Mouse (Mus musculus) kidney, postnatal 0 days (tissue): ENCODE measurements around the gene Eml6. TPM values are rescaled to one million over a fixed set of nuclear protein-coding genes. Genes with fewer than 3 reads are reported as not detected.

ENCODE experiments used
- ATAC-seq: fragments of 200-750 bp; cut with Nextera tagmentation; replicated peaks from 2 replicates; pipeline ENCODE4 v1.8.0; 2017; ENCODE audit warnings: low read depth, moderate number of reproducible peaks, moderate TSS enrichment, moderate library complexity; ENCODE audit not compliant: low FRiP score
- DNase-seq: peaks from one replicate; pipeline ENCODE4 v3.0.0-alpha.2; 2016; ENCODE audit warnings: low spot score
- H3K27ac ChIP-seq: fragments of 300-500 bp; sonication (generic); 2 replicates; pipeline ENCODE4 v1.5.1; 2014; ENCODE audit warnings: mild to moderate bottlenecking
- H3K27me3 ChIP-seq: fragments of 300-500 bp; sonication (generic); 2 replicates; pipeline ENCODE4 v1.6.1; 2014; ENCODE audit warnings: low read length, mixed read lengths; ENCODE audit not compliant: insufficient read depth
- H3K36me3 ChIP-seq: fragments of 300-500 bp; sonication (generic); 2 replicates; pipeline ENCODE4 v1.6.1; 2014; ENCODE audit warnings: low read length, mixed read lengths; ENCODE audit not compliant: insufficient read depth
- H3K4me1 ChIP-seq: fragments of 300-500 bp; sonication (generic); replicated peaks from 2 replicates; pipeline ENCODE4 v1.6.1; 2014; ENCODE audit warnings: antibody characterized with exemption, low read length, mixed read lengths; ENCODE audit not compliant: insufficient read depth
- H3K4me2 ChIP-seq: fragments of 300-500 bp; sonication (generic); 2 replicates; pipeline ENCODE4 v1.6.1; 2014; ENCODE audit warnings: mild to moderate bottlenecking, low read length, moderate library complexity, mixed read lengths
- H3K4me3 ChIP-seq: fragments of 300-500 bp; sonication (generic); replicated peaks from 2 replicates; pipeline ENCODE4 v1.5.1; 2014; ENCODE audit warnings: low read depth, low read length
- H3K9ac ChIP-seq: fragments of 300-500 bp; sonication (generic); 2 replicates; pipeline ENCODE4 v1.6.1; 2014; ENCODE audit warnings: low read depth, low read length
- H3K9me3 ChIP-seq: fragments of 300-500 bp; sonication (generic); replicated peaks from 2 replicates; pipeline ENCODE4 v1.6.1; 2016; ENCODE audit warnings: low read length, inconsistent platforms, mixed read lengths
- CTCF ChIP-seq: IDR thresholded peaks from 2 replicates; pipeline ENCODE4 v1.5.1; 2016; ENCODE audit warnings: antibody characterized with exemption, low read depth, mild to moderate bottlenecking, moderate library complexity
- WGBS: fragments of 180-500 bp; shearing (Covaris S2); extraction: QIAGEN DNeasy Blood & Tissue Kit; methylation state at CpG from one replicate; pipeline ENCODE4 v1.1.7; 2014; 5-methylcytosine and 5-hydroxymethylcytosine counted together
- polyA plus RNA-seq: library from polyadenylated mRNA; unstranded; fragments of >200 nt; fragmentation: Nextera tagmentation; extraction: Ambion mirVana; gene quantifications from 2 replicates; pipeline ENCODE4 v1.2.1, GENCODE M21; 2015

Gene Eml6
- polyA plus RNA-seq, 1 experiment from 2014 or later, result 1.2 TPM

DNA sequence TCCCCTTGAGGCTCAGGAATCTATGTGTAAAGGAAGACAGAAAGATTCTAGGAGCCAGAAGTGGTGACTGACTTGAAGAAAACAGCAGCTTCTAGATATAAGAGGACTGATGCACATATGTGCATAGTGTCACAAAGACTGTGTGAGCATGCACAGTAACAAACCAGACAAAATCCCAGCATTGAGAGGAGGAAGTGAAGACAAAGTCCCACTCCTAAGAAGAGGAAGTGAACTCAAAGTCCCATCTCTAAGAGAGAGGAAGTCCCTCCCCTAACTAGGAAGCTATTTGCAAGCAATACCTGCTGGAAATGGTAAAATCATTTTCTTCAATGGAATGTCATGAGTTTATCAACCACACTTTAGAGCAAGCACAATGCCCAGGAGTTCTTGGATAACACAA lies 161.6 kb downstream of the Eml6 start:
- Histone ChIP-seq H3K4me2 (no peak overlapping the region), H3K4me3 (no peak overlapping the region), H3K9ac (no peak overlapping the region), H3K4me1 (no peaks in the 10 kb centered on the region), H3K27me3 (no peaks in the 10 kb centered on the region), H3K27ac (no peak overlapping the region), H3K9me3 (no peaks in the 10 kb centered on the region), H3K36me3 (no peaks in the 10 kb centered on the region)
- ATAC-seq (no peak), DNase-seq (no peak)
- TF ChIP-seq CTCF, result no peak

DNA sequence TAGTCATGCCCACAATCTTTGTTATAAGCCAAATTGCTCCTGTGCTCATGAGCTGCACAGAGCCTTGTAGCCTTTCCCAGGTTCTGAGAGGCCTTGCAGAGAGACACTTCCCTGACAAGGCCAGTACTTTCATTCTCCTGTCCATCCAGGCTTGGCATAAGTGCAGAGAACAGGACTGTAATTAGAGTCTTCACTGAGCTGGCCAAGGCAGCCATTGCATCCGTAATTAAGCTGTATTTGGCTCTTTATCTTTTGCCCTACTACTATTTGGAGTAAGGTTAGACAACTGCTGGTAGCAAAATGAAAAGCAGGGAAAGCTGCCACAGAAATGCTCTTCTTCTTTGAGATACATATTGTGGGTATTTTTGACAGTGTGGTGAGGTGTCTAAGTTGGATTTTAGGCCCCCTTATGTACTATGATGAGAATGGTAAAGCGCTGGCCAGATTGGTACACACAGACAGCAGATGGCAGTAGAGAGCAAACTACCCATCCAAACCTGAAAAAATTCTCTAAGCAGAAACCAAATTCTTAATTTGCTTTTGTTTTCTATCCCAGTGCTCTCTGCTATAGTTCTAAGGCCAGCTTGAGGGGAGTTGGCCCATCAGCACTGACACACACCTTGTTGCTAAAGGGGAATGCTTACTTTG lies 164.0 kb downstream of the Eml6 start:
- Histone ChIP-seq H3K36me3 (no peaks in the 10 kb centered on the region), H3K9me3 (no peaks in the 10 kb centered on the region), H3K27me3 (no peaks in the 10 kb centered on the region), H3K27ac (no peak overlapping the region), H3K4me3 (no peak overlapping the region), H3K4me2 (no peak overlapping the region), H3K4me1 (no peaks in the 10 kb centered on the region), H3K9ac (no peak overlapping the region)
- DNase-seq (peak; percentile 67), ATAC-seq (no peak)
- peak; percentile 82 for TF ChIP-seq CTCF
- 53% methylated on average over 2 of the region's 2 CpGs for WGBS

DNA sequence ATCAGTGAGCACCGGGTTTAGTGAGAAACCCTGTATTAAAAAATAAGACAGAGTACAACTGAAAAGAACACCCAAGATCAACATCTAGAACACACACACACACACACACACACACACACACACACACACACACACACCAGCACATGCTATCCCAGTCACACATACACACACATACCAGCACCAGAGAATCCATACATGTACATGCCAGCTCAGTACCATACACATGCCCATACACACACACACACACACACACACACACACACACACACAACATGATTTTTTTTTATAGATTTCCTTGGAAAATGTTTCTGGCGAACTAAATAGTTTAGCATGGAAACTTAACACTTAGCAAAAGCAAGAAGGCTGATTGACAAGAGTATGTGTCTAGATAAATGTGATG lies 164.8 kb downstream of the Eml6 start:
- H3K27me3 ChIP-seq, result no peaks in the 10 kb centered on the region
- no peaks in the 10 kb centered on the region for H3K9me3 ChIP-seq
- no peak overlapping the region for H3K4me3 ChIP-seq
- H3K4me2 ChIP-seq, result no peak overlapping the region
- no peak overlapping the region for H3K9ac ChIP-seq
- DNase-seq (no peak), ATAC-seq (no peak)
- no peaks in the 10 kb centered on the region for H3K4me1 ChIP-seq
- H3K36me3 ChIP-seq, result no peaks in the 10 kb centered on the region
- 77% methylated on average over 2 of the region's 2 CpGs for WGBS
- no peak for TF ChIP-seq CTCF
- no peak overlapping the region for H3K27ac ChIP-seq

GRCm38 (mm10) chr11:29840606-29841227 lies 185.1 kb downstream of the Eml6 start:
- H3K4me1 ChIP-seq, result no peaks in the 10 kb centered on the region
- no peak for DNase-seq
- no peak for ATAC-seq
- no peaks in the 10 kb centered on the region for H3K36me3 ChIP-seq
- no peak overlapping the region for H3K4me2 ChIP-seq
- H3K9ac ChIP-seq, result no peak overlapping the region
- no peaks in the 10 kb centered on the region for H3K27me3 ChIP-seq
- no peak overlapping the region for H3K27ac ChIP-seq
- no peak overlapping the region for H3K4me3 ChIP-seq
- TF ChIP-seq CTCF, result no peak
- H3K9me3 ChIP-seq, result no peaks in the 10 kb centered on the region
- 92% methylated on average over 3 of the region's 3 CpGs for WGBS

- no peak; the same call in 1 of the 2 replicates for ATAC-seq
- no peak overlapping the region for H3K4me2 ChIP-seq
- H3K36me3 ChIP-seq, result no peaks in the 10 kb centered on the region
- no peak overlapping the region for H3K4me3 ChIP-seq
- DNase-seq, result peak; percentile 70
- no peak overlapping the region for H3K9ac ChIP-seq
- H3K4me1 ChIP-seq, result no peaks in the 10 kb centered on the region
- no peaks in the 10 kb centered on the region for H3K27me3 ChIP-seq
- WGBS, result 43% methylated on average over 3 of the region's 3 CpGs
- no peak for TF ChIP-seq CTCF
- H3K27ac ChIP-seq, result no peak overlapping the region
- no peaks in the 10 kb centered on the region for H3K9me3 ChIP-seq
Measured at GRCm38 (mm10) chr11:29839781-29840180, 186.1 kb downstream of the Eml6 start.

DNA sequence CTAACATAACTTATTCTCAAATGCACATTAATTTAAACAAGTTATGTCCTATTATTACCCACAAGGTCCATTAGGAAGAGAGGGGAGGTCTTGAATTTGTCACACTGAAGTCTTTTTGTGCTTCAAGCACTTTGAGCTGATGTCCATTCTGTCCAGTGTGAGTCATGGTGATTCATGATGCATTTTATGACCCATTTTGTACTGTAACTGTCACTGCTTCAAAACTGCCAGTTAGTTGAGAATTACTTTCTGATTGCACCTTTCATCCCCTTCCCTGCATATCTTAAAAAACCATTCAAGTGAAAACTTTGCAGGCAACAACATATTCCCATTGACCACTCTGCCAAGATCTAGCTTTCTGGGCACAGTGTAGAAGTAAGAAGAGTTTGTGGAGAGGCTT lies 188.8 kb downstream of the Eml6 start:
- Histone ChIP-seq H3K4me3 (no peak overlapping the region), H3K27ac (no peak overlapping the region), H3K4me2 (no peak overlapping the region), H3K27me3 (no peaks in the 10 kb centered on the region), H3K4me1 (no peaks in the 10 kb centered on the region), H3K36me3 (no peaks in the 10 kb centered on the region), H3K9ac (no peak overlapping the region), H3K9me3 (no peaks in the 10 kb centered on the region)
- no peak for TF ChIP-seq CTCF
- ATAC-seq, result no peak
- no peak for DNase-seq

DNA sequence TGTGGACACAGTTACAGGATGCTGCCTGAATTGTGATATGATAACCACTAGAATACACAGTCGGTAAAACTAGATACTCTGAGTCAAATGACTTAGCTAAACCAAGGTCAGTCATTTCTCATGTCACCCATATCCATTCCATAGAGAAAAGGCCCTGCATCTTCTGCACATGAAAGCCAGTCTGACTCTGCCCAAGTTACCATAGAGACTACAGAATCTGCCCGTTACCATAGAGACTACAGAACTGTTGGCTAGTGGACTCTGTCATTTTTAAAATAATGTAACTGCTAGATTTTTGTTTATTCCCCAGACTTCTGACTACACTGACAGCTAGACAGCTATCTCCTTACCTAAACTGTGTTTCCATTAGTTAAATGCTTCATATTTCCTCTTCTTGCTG lies 198.1 kb downstream of the Eml6 start:
- Histone ChIP-seq H3K36me3 (no peaks in the 10 kb centered on the region), H3K9me3 (no peaks in the 10 kb centered on the region), H3K27ac (no peak overlapping the region), H3K4me2 (no peak overlapping the region), H3K4me3 (no peak overlapping the region), H3K27me3 (0 out of 2 replicates have a peak, but pooled peaks cover 4% of the 10 kb centered on the region), H3K4me1 (no peaks in the 10 kb centered on the region), H3K9ac (no peak overlapping the region)
- 78% methylated on average over 2 of the region's 2 CpGs for WGBS
- no peak for ATAC-seq
- no peak for TF ChIP-seq CTCF
- DNase-seq, result no peak
